Mouse (Mus musculus): Measurements from ENCODE around the gene Pdgfa.

Pdgfa gene

DNA sequence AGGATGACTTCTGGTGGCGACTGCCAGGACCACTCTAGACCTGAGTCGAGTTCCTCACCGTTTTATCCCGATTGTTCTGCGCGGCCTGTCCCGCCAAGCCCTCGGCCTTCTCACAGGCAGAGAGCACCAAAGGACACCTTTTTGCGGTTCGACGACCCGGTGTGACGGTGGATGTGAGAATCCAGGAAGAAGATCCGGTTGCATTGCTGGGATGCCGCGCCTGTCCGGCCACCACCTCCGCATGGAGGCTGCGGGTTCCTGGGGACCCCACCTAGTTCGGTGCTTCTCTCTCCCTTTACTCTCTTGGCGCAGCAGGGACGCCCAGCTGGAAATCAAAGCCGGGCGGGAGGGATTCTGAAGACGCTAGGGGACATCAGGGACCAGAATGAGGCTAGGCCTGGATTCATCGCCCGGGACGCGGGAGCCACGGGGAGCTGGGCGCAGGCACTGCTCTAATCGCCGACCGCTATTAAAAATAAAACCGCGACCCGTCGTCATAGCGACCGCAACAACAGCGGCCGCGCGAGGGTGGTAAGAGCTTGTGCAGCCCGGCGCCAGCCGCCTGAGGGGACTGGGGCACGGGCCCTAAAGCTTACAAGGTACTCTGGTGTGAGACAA lies at the start of gene Pdgfa:
Pdgfa (minus strand) TSS at position 200 of the 618 bp plus-strand sequence.
- peak in 1 of 2 experiments; percentile 51 for DNase-seq (ENCODE audit: low spot score in 2 of 2)

- DNase-seq (ENCODE audit: low spot score in 2 of 2), result no peak
These were observed 49.5 kb upstream of the Pdgfa start for GRCm38 (mm10) chr5:139046636-139047035.

DNA sequence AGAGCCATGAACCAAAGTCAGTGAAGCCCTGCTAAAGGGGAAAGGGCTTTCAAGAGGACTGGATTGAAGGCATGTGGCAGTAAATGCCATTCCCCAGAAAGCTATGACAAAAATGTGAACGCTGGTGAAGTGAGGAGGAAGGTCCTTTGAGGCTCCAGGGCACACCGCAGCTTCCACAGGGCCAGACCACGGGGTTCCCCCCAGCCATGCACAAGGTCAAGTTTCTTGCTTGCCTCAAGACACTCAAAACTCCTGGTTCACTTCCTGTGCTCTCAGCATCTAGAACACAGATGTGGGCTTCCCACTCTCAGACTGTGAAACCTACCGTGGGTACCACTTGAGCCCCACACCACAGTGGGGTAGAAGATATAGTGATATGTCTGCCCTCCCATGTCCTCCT lies 46.4 kb upstream of the Pdgfa start:
- no peak for DNase-seq (ENCODE audit: low spot score in 2 of 2)

DNA sequence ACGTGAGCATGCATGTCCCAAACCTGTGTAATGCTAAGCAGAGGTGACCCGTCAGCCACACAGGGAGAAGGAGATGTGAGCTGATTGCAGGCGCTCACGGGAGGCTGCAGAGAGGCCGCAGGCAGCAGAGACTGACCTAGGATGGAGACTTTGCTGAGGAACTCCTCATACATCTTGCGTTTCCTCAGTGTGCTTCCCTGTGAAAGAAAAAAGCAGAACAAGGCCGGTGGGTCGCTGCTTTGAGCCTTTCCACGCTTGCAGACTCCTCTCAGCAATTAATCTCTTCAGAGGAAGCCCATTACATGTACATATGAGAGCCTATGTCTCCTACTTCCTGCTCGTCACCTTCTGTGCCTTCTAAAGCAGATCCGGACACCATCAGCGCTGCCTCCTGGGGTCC lies 45.1 kb upstream of the Pdgfa start:
- no peak for DNase-seq (ENCODE audit: low spot score in 2 of 2)

DNA sequence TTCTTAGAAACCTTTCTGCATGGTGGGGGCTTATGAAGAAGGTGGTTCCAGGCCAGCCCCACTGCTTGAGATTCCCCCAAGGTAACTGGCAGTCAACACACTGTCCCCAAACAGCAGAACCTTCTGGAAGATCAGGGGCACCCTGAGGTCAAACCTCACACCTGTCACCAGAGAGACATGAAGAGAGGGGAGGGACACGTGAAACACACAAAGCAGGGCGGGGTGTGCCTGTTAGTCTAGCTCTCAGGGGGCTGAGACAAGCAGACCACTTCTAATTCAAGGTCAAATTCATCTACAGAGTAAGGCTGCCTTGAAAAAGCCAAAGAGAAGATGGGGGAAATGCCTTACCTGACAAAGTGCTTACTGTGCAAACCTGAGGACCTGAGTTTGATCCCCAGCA lies 38.0 kb upstream of the Pdgfa start:
- no peak for DNase-seq (ENCODE audit: low spot score in 2 of 2)

GRCm38 (mm10) chr5:139034746-139035145 lies 37.6 kb upstream of the Pdgfa start:
- no peak for DNase-seq (ENCODE audit: low spot score in 2 of 2)

DNA sequence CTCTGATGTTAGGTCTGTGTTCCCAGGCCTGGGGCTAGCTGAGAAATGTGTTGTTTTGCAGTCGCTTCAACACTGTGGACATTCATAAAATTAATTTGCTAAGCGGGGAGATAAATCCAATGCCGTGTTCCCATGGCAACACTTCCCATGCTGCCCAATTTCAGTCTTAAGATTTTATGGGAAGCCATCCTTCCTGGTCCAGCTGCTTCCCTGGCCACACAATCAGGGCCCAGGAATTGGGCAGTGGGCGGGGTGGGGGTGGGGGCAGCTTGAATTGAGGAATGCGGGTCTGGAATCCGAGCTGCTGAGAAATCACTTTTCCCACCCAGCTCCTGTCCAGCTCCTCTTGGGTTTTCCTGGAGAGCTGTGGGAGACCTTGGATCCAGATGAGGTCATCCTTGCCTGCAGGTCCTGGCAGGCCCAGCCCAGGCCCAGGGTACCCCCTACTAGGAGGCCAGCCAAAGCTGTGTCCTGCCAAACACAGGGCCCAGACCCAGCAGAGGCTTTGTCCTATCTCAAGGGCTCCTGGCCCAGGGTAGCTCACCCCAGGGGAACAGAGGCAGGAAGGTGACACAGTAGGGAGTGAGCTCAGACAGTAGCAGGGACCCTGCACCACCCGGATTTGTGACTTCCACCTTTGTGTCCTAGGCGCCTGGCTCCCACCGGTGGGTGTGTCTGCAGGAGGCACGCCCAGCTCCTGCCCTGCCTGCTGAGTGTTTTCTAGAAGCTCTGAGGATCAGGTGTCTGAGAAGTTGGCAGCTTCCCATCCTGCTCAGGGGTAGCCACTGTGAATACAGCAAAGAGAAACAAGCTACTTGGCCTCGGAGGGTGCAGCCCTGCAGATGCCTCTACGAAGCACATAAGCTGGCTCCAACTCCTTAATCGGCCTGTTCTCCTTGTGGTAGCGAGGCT lies 36.5 kb upstream of the Pdgfa start:
- no peak for DNase-seq (ENCODE audit: low spot score in 2 of 2)

- no peak for DNase-seq (ENCODE audit: low spot score in 2 of 2)
These were observed 30.4 kb upstream of the Pdgfa start for GRCm38 (mm10) chr5:139027603-139028002.

DNA sequence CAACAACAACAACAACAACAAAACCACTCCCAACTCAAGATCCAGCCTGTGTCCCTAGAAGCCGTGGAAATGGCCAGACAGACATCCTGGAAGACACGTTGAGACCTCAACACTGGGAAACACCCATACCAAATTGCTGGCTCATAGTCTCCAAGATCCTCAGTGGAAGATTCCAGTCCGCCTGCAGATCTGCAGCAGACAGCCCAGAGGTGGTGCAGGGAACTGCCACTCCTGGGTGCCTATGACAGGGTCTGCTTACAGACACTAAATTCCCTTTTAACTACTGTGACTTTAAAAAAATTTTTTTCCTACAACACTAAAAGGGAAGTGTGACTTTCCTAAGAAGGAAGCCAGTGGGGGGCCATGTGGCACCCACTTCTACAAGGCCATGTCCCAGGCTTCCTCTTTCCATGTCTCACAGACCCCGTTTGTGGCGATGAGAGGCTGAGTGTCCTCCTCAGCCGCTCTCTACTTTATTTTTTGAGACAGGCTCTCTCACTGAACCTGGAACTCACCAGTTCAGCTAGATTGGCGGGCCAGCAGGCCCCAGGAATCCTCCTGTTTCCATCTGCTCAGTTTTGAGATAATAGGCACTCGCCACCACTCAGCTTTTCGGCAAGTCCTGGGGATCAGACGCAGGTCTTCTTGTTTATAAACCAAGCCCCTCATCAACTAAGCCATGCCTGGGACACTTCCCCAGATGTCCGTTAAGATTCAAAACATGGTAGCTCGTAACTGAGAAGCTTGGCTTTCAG lies 27.4 kb upstream of the Pdgfa start:
- DNase-seq (ENCODE audit: low spot score in 2 of 2), result no peak

DNA sequence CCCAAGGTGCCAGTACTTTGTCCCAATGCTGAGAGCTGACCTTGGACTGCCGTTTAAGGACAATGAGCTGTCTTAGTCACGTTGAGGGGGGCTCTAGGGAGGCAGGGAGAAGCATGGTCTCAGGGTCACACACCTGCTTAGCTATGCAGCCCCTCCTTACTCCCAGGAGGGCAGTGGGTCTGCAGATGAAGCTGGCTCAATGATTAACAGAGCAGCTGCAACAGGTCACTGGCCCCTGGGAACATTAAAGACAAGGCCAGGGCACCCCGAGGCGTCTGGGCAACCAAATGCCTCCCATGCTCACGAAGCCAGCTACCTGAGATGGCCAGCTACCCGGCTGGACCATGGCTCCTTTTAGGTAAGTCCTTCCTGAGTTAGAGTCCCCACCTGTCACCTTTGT lies 23.4 kb upstream of the Pdgfa start:
- DNase-seq (ENCODE audit: low spot score in 2 of 2), result no peak

- DNase-seq (ENCODE audit: low spot score in 2 of 2), result peak in 1 of 2 experiments; percentile 46
These were observed 20.4 kb upstream of the Pdgfa start for GRCm38 (mm10) chr5:139017371-139018124.

DNA sequence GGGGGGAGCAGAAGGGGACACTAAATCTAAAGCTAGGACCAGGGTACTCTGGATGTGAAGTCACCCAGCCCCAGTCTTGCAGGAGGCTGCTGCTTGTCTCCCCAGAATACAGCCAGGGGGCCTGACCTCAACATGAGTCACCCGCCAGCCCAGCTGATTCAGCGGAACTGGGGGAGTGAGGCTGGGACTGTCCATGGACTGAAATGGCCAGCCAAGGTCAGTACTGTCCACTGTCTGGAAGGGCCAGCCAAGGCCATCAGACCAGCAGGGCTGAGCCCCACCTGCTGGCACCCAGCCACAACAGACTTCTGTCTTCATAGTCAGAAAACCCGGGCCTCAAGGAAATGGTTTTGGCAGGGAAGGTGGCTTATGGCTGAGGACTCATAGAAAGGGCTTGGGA lies 17.9 kb upstream of the Pdgfa start:
- DNase-seq (ENCODE audit: low spot score in 2 of 2), result peak in 1 of 2 experiments; percentile 27

DNA sequence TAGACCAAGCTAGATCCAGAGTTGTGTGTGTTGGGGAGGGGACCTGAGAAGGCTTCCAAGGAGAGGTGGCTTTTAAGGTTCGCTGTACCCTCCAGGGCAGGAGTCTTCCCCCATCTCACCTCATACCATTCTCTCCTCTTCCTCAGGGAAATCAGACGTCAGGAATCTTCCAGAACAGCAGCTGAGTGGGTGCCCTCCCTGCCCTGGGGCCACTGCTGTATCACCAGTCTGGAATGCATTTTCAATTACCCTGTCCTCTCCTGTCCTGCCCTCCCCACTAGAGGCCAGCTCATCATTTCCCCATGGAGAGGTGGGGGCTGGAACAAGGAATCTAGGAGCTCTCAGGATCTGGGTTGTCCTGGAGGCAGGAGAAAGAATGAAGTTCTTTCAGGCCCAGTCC lies 13.5 kb upstream of the Pdgfa start:
- no peak for DNase-seq (ENCODE audit: low spot score in 2 of 2)

- no peak for DNase-seq (ENCODE audit: low spot score in 2 of 2)
These were observed 10.1 kb upstream of the Pdgfa start for GRCm38 (mm10) chr5:139007141-139007775.

- DNase-seq (ENCODE audit: low spot score in 2 of 2), result no peak
These were observed 7.4 kb upstream of the Pdgfa start for GRCm38 (mm10) chr5:139004588-139004987.

DNA sequence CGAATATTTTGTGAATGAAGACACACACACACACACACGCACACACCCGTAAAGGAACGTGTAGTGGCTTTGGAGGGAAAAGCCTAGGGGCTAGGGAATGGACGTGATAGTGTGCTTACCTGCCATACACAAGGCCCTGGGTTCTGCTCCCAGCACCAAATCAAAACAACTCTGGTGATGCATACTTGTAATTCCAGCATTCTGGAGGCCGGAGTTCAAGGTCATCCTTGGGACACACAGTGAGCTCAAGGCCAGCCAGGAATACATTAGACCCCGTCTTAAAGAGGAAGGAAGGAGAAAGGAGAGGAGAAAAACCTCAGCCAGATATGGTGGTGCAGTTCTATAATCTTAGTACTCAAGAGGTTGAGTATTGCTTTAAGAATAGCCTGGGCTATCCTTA lies 2.5 kb upstream of the Pdgfa start:
- no peak for DNase-seq (ENCODE audit: low spot score in 2 of 2)

- DNase-seq (ENCODE audit: low spot score in 2 of 2), result peak in 1 of 2 experiments; percentile 40
These were observed 888 bp upstream of the Pdgfa start for GRCm38 (mm10) chr5:138997936-138998580.

GRCm38 (mm10) chr5:138996322-138997073 lies 672 bp downstream of the Pdgfa start:
- DNase-seq (ENCODE audit: low spot score in 2 of 2), result peak; percentile 52 to 56

DNA sequence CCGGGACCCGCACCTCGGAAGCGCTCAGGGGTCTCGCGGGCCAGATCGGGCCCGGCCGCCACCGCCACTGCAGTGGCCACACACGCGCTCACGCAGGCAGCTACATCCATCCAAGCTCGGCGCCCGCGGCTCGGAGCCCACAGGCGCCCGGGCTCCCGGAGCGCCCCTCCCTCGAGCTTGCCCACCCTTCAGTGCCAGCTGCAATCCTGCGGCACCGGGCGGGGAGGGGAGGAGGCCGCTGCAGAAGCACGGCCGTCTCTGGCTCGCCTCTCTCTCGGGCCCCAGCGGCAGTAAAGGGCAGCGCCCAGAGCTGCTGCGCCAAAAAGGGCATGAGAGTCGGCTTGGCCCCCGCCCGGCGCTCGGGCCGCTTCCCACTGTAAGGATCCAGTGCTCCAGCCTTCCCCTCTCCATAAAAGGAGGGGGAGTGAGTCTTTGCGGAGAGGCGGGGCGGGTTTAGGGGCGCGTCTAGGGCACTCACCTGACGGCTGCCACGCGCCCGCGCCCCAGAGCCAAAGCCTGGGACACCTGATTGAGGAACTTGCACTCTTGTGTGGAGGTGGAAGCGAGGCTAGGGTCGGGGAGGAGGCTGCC lies 1.4 kb downstream of the Pdgfa start:
- peak; percentile 62 to 66 for DNase-seq (ENCODE audit: low spot score in 2 of 2)

All from frontal cortex, postnatal 10 days (tissue).